Mouse (Mus musculus): ENCODE results near the gene Actb.
"Not testable (repeated sequence)": the region's sequence is repeated elsewhere in the genome, so short reads cannot be mapped to it uniquely, and the experiment has no call there.

Gene Actb

GRCm38 (mm10) chr5:142901355-142901802 is 5.2 kb downstream of the Actb start:
- peak; percentile 96 for DNase-seq

GRCm38 (mm10) chr5:142900651-142901050 is 5.9 kb downstream of the Actb start:
- DNase-seq: peak; percentile 95

GRCm38 (mm10) chr5:142899932-142900533 is 6.5 kb downstream of the Actb start:
- DNase-seq: no peak

GRCm38 (mm10) chr5:142899057-142899601 is 7.4 kb downstream of the Actb start:
- DNase-seq: no peak

GRCm38 (mm10) chr5:142898316-142898715 is 8.2 kb downstream of the Actb start:
- DNase-seq: no peak

GRCm38 (mm10) chr5:142897568-142898248 is 8.8 kb downstream of the Actb start:
- DNase-seq: peak; percentile 96

GRCm38 (mm10) chr5:142896713-142897112 is 9.8 kb downstream of the Actb start:
- DNase-seq: no peak

GRCm38 (mm10) chr5:142896192-142896591 is 10.4 kb downstream of the Actb start:
- no peak for DNase-seq

GRCm38 (mm10) chr5:142894918-142895613 is 11.5 kb downstream of the Actb start, which contains the start of gene Fbxl18:
Gene Fbxl18, minus strand, starts transcription at chr5:142895421.
- peak; percentile 99 for DNase-seq

- no peak for DNase-seq
These were observed 15.2 kb downstream of the Actb start for GRCm38 (mm10) chr5:142891396-142891795.

- not testable (repeated sequence) for DNase-seq
These were observed 19.0 kb downstream of the Actb start for GRCm38 (mm10) chr5:142887533-142887932.

- peak; percentile 87 for DNase-seq
These were observed 19.8 kb downstream of the Actb start for GRCm38 (mm10) chr5:142886761-142887160.

GRCm38 (mm10) chr5:142886181-142886580 is 20.4 kb downstream of the Actb start:
- peak; percentile 90 for DNase-seq

- DNase-seq: peak; percentile 89
These were observed 24.1 kb downstream of the Actb start for GRCm38 (mm10) chr5:142882471-142882870.

GRCm38 (mm10) chr5:142881936-142882335 is 24.6 kb downstream of the Actb start:
- DNase-seq: peak; percentile 93

- DNase-seq: peak; percentile 98
These were observed 25.6 kb downstream of the Actb start for GRCm38 (mm10) chr5:142880806-142881516.

- no peak for DNase-seq
These were observed 26.3 kb downstream of the Actb start for GRCm38 (mm10) chr5:142880246-142880645.

GRCm38 (mm10) chr5:142879318-142880175 is 27.0 kb downstream of the Actb start:
- peak; percentile 98 for DNase-seq

GRCm38 (mm10) chr5:142878570-142878969 is 28.0 kb downstream of the Actb start:
- peak; percentile 92 for DNase-seq

GRCm38 (mm10) chr5:142877337-142878280 is 28.9 kb downstream of the Actb start:
- DNase-seq: peak; percentile 97

- peak; percentile 88 for DNase-seq
These were observed 29.7 kb downstream of the Actb start for GRCm38 (mm10) chr5:142876896-142877295.
